Mouse (Mus musculus) Patski (cell line): ENCODE measurements around the gene Ctsl. TPM values are rescaled to one million over a fixed set of nuclear protein-coding genes. Genes with fewer than 3 reads are reported as not detected.

ENCODE experiments used
- ATAC-seq: fragments of 100-300 bp; one replicate; pipeline ENCODE4 v1.8.0; 2021
- CTCF ChIA-PET: fragments of 350-600 bp; sonication (Branson Sonifier 250); formaldehyde crosslinking; loops from one replicate; lab custom pipeline; 2022; ENCODE audit warnings: inconsistent platforms; lab: Charles Lee
- POLR2A ChIA-PET: fragments of 350-600 bp; sonication (Branson Sonifier 250); formaldehyde crosslinking; loops from one replicate; lab custom pipeline; 2022; ENCODE audit warnings: antibody characterized with exemption, inconsistent platforms; lab: Charles Lee
- DNase-seq: peaks from one replicate; pipeline ENCODE4 v3.0.0-alpha.2; 2011; ENCODE audit warnings: low read depth, low spot score
- H3K27me3 ChIP-seq: fragments of 371-371 bp; one replicate; pipeline ENCODE4 v1.5.1; 2021
- CTCF ChIP-seq: fragments of 100-300 bp; IDR thresholded peaks from one replicate; pipeline ENCODE4 v1.5.1; 2021
- in situ Hi-C: fragments of 300-500 bp; cut with MboI; formaldehyde crosslinking; loops from 3 replicates; pipeline ENCODE4 v1.11.1; 2018; ENCODE audit warnings: low pct_unique_long_range_greater_than_20kb, mixed read lengths
- polyA plus RNA-seq: library from polyadenylated mRNA; unstranded; gene quantifications from one replicate; pipeline ENCODE4 v1.2.3, GENCODE M21; 2021

Ctsl gene
- polyA plus RNA-seq, 1 experiment from 2014 or later: 6,297 TPM

- H3K27me3 ChIP-seq: no peaks in the 10 kb centered on the region
- ChIA-PET POLR2A (no interaction called here), CTCF (interaction anchor here (0.6 to 0.7 kb wide), 2 partner anchors 8 to 13 kb away, joined by 3 read pairs; no protein-coding TSS in a partner anchor)
- no peak for TF ChIP-seq CTCF
- no peak for DNase-seq
- in situ Hi-C loops: loop anchor here (10.0 kb wide), 1 partner anchor 248 kb away; the partner anchor contains the start of gene Zfp367
- ATAC-seq: no peak
Observed at GRCm38 (mm10) chr13:64402504-64402949, 31.8 kb upstream of the Ctsl start.

GRCm38 (mm10) chr13:64402006-64402405 lies 31.3 kb upstream of the Ctsl start:
- DNase-seq (no peak), ATAC-seq (no peak)
- in situ Hi-C loops: loop anchor here (10.0 kb wide), 1 partner anchor 247 kb away; the partner anchor contains the start of gene Zfp367
- ChIA-PET CTCF (interaction anchor here (0.6 to 1.8 kb wide), 3 partner anchors 9 to 13 kb away, joined by 3 to 5 read pairs (median 3); no protein-coding TSS in a partner anchor), POLR2A (no interaction called here)
- no peaks in the 10 kb centered on the region for H3K27me3 ChIP-seq
- no peak for TF ChIP-seq CTCF

DNA sequence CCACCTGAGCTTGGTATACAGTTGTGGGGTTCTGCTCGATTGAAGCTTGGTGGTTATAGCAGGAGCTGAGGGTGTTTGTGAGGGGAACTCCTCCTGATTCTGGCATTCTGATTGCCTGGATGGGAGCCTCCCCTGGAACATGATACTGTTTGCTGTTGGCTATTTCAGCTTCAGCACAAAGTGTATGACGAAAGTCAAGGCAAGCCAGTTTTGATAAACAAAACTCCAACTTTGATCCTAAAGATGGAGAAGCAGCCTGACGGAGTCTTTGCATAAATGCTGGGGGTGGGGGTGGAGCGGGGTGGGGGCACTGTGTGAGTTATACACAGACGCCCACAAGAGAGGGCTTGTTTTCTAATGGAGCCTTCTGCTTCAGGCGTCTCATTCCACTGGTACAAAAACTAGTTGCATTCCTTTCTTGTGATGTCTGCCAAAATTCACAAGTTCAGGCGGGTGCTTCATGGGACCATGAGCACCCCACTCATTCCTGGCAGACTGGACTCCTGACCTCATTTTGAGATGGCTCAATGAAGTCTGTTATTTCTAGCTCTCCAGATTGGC lies 30.2 kb upstream of the Ctsl start:
- POLR2A ChIA-PET: interaction anchor here (1.0 to 1.5 kb wide), 3 partner anchors 13 to 31 kb away, joined by 3 to 5 read pairs (median 4); no protein-coding TSS in a partner anchor
- no peak for DNase-seq

GRCm38 (mm10) chr13:64399906-64400305 lies 29.2 kb upstream of the Ctsl start:
- no peak for ATAC-seq
- no peaks in the 10 kb centered on the region for H3K27me3 ChIP-seq
- POLR2A ChIA-PET: interaction anchor here (1.5 kb wide), 1 partner anchor 30 kb away, joined by 5 read pairs; no protein-coding TSS in a partner anchor
- CTCF ChIA-PET: interaction anchor here (1.2 to 2.5 kb wide), 2 partner anchors 10 to 32 kb away, joined by 3 to 8 read pairs; partner anchors contain the start of gene Cdk20
- in situ Hi-C loops: loop anchor here (10.0 kb wide), 1 partner anchor 245 kb away; the partner anchor contains the start of gene Zfp367
- no peak for DNase-seq
- no peak for TF ChIP-seq CTCF

More for the DNA sequence above, 30.2 kb upstream of the Ctsl start:
- in situ Hi-C loops: loop anchor here (10.0 kb wide), 1 partner anchor 246 kb away; the partner anchor contains the start of gene Zfp367
- TF ChIP-seq CTCF: no peak
- H3K27me3 ChIP-seq: no peaks in the 10 kb centered on the region
- CTCF ChIA-PET: interaction anchor here (1.2 to 1.8 kb wide), 2 partner anchors 13 to 31 kb away, joined by 3 to 5 read pairs; partner anchors contain the start of gene Cdk20
- ATAC-seq: peak; percentile 95

DNA sequence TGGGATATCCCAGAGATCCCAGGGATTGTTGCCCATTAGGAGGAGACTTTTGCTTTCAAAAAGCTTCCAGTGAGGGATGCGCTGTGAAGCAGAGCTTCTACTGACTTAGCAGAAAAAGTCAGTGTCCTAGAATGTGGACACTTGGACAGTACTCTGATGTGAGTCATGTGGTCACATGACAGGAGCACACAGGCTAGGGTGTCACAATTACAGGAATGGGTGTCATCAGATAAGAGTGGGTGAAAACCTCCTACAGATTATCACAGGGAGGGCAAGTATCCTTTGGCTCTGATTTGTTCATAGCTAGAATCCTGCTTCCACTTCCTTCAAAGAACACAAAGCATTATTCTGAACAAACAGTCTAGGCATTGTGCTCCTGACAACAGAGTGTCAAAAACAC lies 27.4 kb upstream of the Ctsl start:
- POLR2A ChIA-PET: interaction anchor here (1.5 kb wide), 1 partner anchor 37 kb away, joined by 3 read pairs; no protein-coding TSS in a partner anchor
- no peak for DNase-seq

GRCm38 (mm10) chr13:64396979-64397378 lies 26.3 kb upstream of the Ctsl start:
- DNase-seq (no peak), ATAC-seq (no peak)
- ChIA-PET POLR2A (interaction anchor here (1.5 kb wide), 1 partner anchor 36 kb away, joined by 3 read pairs; no protein-coding TSS in a partner anchor), CTCF (interaction anchor here (0.8 to 3.4 kb wide), 4 partner anchors 10 to 81 kb away, joined by 3 to 11 read pairs (median 4); no protein-coding TSS in a partner anchor)
- in situ Hi-C loops: no loop called here
- no peak for TF ChIP-seq CTCF
- H3K27me3 ChIP-seq: no peaks in the 10 kb centered on the region

More for the DNA sequence above, 27.4 kb upstream of the Ctsl start:
- no peaks in the 10 kb centered on the region for H3K27me3 ChIP-seq
- in situ Hi-C loops: no loop called here
- TF ChIP-seq CTCF: no peak
- no peak for ATAC-seq
- CTCF ChIA-PET: interaction anchor here (1.0 to 3.4 kb wide), 7 partner anchors 8 to 34 kb away, joined by 3 to 11 read pairs (median 6); partner anchors contain the start of gene Cdk20

DNA sequence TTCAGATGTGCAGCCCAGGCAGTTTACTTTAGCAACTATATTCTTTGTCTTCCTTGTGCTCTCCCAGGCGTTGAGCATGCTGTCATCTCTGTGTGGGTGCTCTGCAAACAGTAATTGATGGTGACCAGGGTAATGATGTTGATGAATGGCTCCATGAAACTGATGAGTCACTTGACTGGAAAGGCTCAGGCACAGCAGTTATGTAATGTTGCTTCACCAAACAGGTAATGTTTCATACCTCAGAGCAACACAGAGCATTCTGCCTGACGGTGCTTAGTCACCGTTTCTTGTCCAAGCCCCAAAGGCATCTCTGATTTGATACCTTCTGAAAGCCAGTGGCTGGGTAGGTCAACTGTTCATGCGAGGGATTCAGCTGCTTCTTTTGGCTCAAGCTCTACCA lies 17.7 kb upstream of the Ctsl start:
- POLR2A ChIA-PET: interaction anchor here (1.0 kb wide), 1 partner anchor 24 kb away, joined by 3 read pairs; no protein-coding TSS in a partner anchor
- CTCF ChIA-PET: interaction anchor here (0.8 to 2.0 kb wide), 3 partner anchors 10 to 48 kb away, joined by 3 to 8 read pairs (median 3); no protein-coding TSS in a partner anchor
- H3K27me3 ChIP-seq: no peaks in the 10 kb centered on the region
- in situ Hi-C loops: no loop called here
- TF ChIP-seq CTCF: no peak
- DNase-seq (peak; percentile 95), ATAC-seq (peak; percentile 100)

DNA sequence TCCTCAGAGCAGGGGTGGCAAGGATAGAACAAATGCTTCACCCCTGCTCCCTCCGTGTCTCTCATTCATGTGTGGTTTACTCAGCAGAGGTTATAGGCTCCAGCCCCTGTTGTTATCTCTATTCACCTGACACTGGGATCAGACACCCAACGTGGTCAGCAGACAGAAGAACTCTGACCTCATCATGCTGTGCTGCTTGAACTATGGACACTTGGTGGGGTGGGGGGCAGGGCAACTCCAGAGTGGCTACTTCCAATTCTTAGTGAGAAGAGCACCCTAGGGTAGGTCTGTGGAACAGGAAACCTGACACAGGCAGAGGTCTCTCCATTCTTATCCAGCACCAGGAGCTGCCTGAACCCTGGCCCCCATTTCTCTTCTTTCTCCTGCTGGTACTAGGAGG lies 15.4 kb upstream of the Ctsl start:
- in situ Hi-C loops: no loop called here

DNA sequence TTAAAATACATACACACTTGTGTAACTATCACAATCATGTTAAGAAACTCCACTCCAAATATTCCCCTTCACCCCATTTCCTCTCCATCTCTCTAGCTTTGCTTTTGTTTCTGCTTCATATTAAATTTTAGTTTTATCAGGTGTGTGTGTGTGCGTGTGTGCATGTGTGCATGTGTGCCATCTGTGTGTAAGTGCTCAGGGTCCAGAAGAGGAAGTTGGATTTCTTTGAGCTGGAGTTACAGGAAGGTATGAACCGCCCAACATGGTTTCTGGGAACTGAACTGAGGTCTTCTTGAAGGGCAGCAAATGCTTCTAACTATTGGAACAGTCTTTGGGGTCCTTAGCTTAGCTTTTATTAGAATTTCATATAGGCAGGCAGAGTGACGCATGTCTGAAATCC lies 14.2 kb upstream of the Ctsl start:
- ATAC-seq (no peak), DNase-seq (no peak)
- ChIA-PET CTCF (interaction anchor here (1.1 to 2.1 kb wide), 2 partner anchors 8 to 11 kb away, joined by 3 to 6 read pairs; no protein-coding TSS in a partner anchor), POLR2A (no interaction called here)
- TF ChIP-seq CTCF: no peak
- no peaks in the 10 kb centered on the region for H3K27me3 ChIP-seq
- in situ Hi-C loops: no loop called here

More for the DNA sequence above, 15.4 kb upstream of the Ctsl start:
- H3K27me3 ChIP-seq: no peaks in the 10 kb centered on the region
- POLR2A ChIA-PET: no interaction called here
- TF ChIP-seq CTCF: no peak
- CTCF ChIA-PET: interaction anchor here (2.1 kb wide), 1 partner anchor 9 kb away, joined by 6 read pairs; no protein-coding TSS in a partner anchor
- no peak for ATAC-seq
- no peak for DNase-seq

- POLR2A ChIA-PET: no interaction called here
- ATAC-seq (no peak), DNase-seq (no peak)
- H3K27me3 ChIP-seq: no peaks in the 10 kb centered on the region
- CTCF ChIA-PET: no interaction called here
- in situ Hi-C loops: no loop called here
- TF ChIP-seq CTCF: no peak
Observed at GRCm38 (mm10) chr13:64380251-64380650, 9.6 kb upstream of the Ctsl start.
